Mouse (Mus musculus): ENCODE results near the gene Heatr1.

Gene Heatr1

GRCm38 (mm10) chr13:12394609-12395505, at the start of gene Heatr1:
TSS of gene Heatr1 (plus strand) at chr13:12395027.
- peak; percentile 98 for DNase-seq (ENCODE audit: low spot score)

GRCm38 (mm10) chr13:12346837-12347236, 48.0 kb upstream of the Heatr1 start:
- no peak for DNase-seq (ENCODE audit: low spot score)

GRCm38 (mm10) chr13:12349197-12349824, 45.5 kb upstream of the Heatr1 start:
- DNase-seq (ENCODE audit: low spot score): no peak

- DNase-seq (ENCODE audit: low spot score): no peak
Observed at GRCm38 (mm10) chr13:12356184-12356583, 38.6 kb upstream of the Heatr1 start.

- no peak for DNase-seq (ENCODE audit: low spot score)
Observed at GRCm38 (mm10) chr13:12357554-12357953, 37.3 kb upstream of the Heatr1 start.

- DNase-seq (ENCODE audit: low spot score): no peak
Observed at GRCm38 (mm10) chr13:12361486-12361885, 33.3 kb upstream of the Heatr1 start.

- DNase-seq (ENCODE audit: low spot score): peak; percentile 16
Observed at GRCm38 (mm10) chr13:12369041-12369621, 25.7 kb upstream of the Heatr1 start.

GRCm38 (mm10) chr13:12369930-12370329, 24.9 kb upstream of the Heatr1 start:
- no peak for DNase-seq (ENCODE audit: low spot score)

GRCm38 (mm10) chr13:12372755-12373154, 22.1 kb upstream of the Heatr1 start:
- no peak for DNase-seq (ENCODE audit: low spot score)

GRCm38 (mm10) chr13:12376778-12377177, 18.0 kb upstream of the Heatr1 start:
- DNase-seq (ENCODE audit: low spot score): no peak

- no peak for DNase-seq (ENCODE audit: low spot score)
Observed at GRCm38 (mm10) chr13:12384796-12385195, 10.0 kb upstream of the Heatr1 start.

- no peak for DNase-seq (ENCODE audit: low spot score)
Observed at GRCm38 (mm10) chr13:12386286-12386685, 8.5 kb upstream of the Heatr1 start.

- DNase-seq (ENCODE audit: low spot score): peak; percentile 3
Observed at GRCm38 (mm10) chr13:12395571-12395970, 744 bp downstream of the Heatr1 start.

- DNase-seq (ENCODE audit: low spot score): no peak
Observed at GRCm38 (mm10) chr13:12408343-12409066, 13.7 kb downstream of the Heatr1 start.

GRCm38 (mm10) chr13:12412016-12412415, 17.2 kb downstream of the Heatr1 start:
- DNase-seq (ENCODE audit: low spot score): peak; percentile 6

GRCm38 (mm10) chr13:12420596-12420995, 25.8 kb downstream of the Heatr1 start:
- no peak for DNase-seq (ENCODE audit: low spot score)

- no peak for DNase-seq (ENCODE audit: low spot score)
Observed at GRCm38 (mm10) chr13:12428556-12428955, 33.7 kb downstream of the Heatr1 start.

GRCm38 (mm10) chr13:12433843-12434242, 39.0 kb downstream of the Heatr1 start:
- peak; percentile 32 for DNase-seq (ENCODE audit: low spot score)

GRCm38 (mm10) chr13:12439586-12439985, 44.8 kb downstream of the Heatr1 start:
- DNase-seq (ENCODE audit: low spot score): no peak

- DNase-seq (ENCODE audit: low spot score): no peak
Observed at GRCm38 (mm10) chr13:12440813-12441212, 46.0 kb downstream of the Heatr1 start.

GRCm38 (mm10) chr13:12442008-12442587, 47.3 kb downstream of the Heatr1 start:
- no peak for DNase-seq (ENCODE audit: low spot score)

- no peak for DNase-seq (ENCODE audit: low spot score)
Observed at GRCm38 (mm10) chr13:12453150-12453549, 58.3 kb downstream of the Heatr1 start.

All from yolk sac, embryonic 10.5 days (tissue).